Mouse (Mus musculus) forebrain, embryonic 16.5 days (tissue): ENCODE measurements at regions not wholly inside any gene's neighbourhood (a gene's known extent, or its start where the extent isn't known, plus 50 kb on each side); places are given as distances from the start of the nearest gene placed in this dataset.

ENCODE experiments used
- ATAC-seq: fragments of 200-750 bp; cut with Nextera tagmentation; 2 replicates; pipeline ENCODE4 v1.8.0; 2017; ENCODE audit warnings: mild to moderate bottlenecking, moderate library complexity
- H3K27ac ChIP-seq: fragments of 300-500 bp; sonication (generic); 2 replicates; pipeline ENCODE4 v1.5.1; 2014; ENCODE audit warnings: low read length, control low read depth
- H3K27me3 ChIP-seq: fragments of 300-500 bp; sonication (generic); replicated peaks from 2 replicates; pipeline ENCODE4 v1.6.1; 2014; ENCODE audit warnings: low read length; ENCODE audit not compliant: control insufficient read depth, insufficient read depth
- H3K36me3 ChIP-seq: fragments of 300-500 bp; sonication (generic); 2 replicates; pipeline ENCODE4 v1.6.1; 2014; ENCODE audit not compliant: control insufficient read depth, insufficient read depth
- H3K4me1 ChIP-seq: fragments of 300-500 bp; sonication (generic); replicated peaks from 2 replicates; pipeline ENCODE4 v1.6.1; 2014; ENCODE audit warnings: low read length; ENCODE audit not compliant: control insufficient read depth, insufficient read depth
- H3K4me2 ChIP-seq: fragments of 300-500 bp; sonication (generic); 2 replicates; pipeline ENCODE4 v1.6.1; 2014; ENCODE audit warnings: mild to moderate bottlenecking, low read length, control low read depth
- H3K4me3 ChIP-seq: fragments of 300-500 bp; sonication (generic); replicated peaks from 2 replicates; pipeline ENCODE4 v1.5.1; 2014; ENCODE audit warnings: mild to moderate bottlenecking, low read length, control low read depth
- H3K9ac ChIP-seq: fragments of 300-500 bp; sonication (generic); replicated peaks from 2 replicates; pipeline ENCODE4 v1.6.1; 2014; ENCODE audit warnings: low read depth, low read length, control low read depth
- H3K9me3 ChIP-seq: fragments of 300-500 bp; sonication (generic); 2 replicates; pipeline ENCODE4 v1.6.1; 2016; ENCODE audit warnings: low read length; ENCODE audit not compliant: control insufficient read depth
- WGBS: fragments of 180-500 bp; shearing (Covaris S2); extraction: QIAGEN DNeasy Blood & Tissue Kit; methylation state at CpG from one replicate; pipeline ENCODE4 v1.1.7; 2014; 5-methylcytosine and 5-hydroxymethylcytosine counted together

DNA sequence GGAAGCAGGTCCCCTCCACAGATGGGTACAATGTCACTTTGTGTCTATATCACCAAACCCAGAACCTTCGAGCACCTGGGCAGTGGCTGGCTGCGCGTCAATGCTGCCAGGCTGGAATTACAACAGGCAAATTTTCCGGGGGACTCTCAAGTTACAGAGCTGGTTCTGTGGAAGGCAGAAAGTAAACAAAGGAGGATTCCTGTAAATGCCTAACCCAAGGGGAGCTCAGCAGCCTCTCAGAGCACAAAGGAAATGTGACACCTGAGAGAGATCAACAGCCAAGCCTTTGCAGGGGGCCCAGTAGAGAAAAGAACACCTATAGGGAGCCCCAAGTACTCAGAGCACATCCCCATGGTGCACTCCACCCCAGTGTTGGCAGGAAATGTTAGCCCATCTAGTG, 70.7 kb downstream of the Setd4 start:
- WGBS: 25% methylated on average over 4 of the region's 4 CpGs
- Histone ChIP-seq H3K27me3 (no peaks in the 10 kb centered on the region), H3K27ac (no peak overlapping the region), H3K4me3 (no peak overlapping the region), H3K9me3 (no peaks in the 10 kb centered on the region), H3K4me1 (no peaks in the 10 kb centered on the region), H3K4me2 (no peak overlapping the region), H3K36me3 (no peaks in the 10 kb centered on the region), H3K9ac (no peak overlapping the region)
- ATAC-seq: no peak

DNA sequence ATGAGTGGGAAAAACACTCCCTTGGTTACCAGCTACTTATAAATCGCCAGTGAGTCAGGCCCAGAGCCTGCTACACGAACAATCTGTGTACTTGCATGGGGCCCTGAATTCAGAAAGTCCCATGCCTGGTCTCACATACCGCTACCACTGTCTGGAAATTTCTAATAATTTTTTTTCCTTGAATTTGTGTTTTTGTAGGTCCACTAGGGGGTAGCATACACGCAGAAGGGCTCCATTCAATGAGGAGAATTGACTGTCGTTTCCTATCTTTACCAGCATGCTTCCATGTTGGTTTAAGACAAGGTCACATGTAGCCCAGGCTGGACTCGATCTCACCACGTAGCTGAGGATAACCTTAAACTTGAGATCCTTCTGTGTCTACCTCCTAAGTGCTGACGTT, 71.9 kb downstream of the Setd4 start:
- 82% methylated on average over 8 of the region's 8 CpGs for WGBS
- H3K4me3 ChIP-seq: no peak overlapping the region

DNA sequence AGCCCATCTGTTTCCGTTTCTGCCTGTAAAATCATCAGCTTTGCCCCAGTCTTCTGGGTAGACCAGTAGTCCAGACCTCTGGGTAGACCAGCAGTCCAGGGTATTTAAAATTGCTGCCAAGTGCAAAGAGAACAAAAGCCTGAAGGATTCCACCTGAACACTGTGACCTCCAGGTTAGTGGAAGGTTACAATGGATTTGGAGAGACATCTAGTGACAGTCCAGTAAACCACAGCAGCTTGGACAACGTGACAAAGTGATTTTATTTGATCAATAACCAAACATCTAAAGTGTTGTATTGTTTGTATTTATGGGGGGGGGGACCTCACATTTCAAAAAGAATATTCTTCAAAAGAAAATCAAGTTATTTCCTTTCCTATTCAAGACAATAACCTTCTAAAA, 81.4 kb downstream of the Setd4 start:
- no peaks in the 10 kb centered on the region for H3K36me3 ChIP-seq
- WGBS: 80% methylated on average over 2 of the region's 2 CpGs
- no peak for ATAC-seq
- H3K9ac ChIP-seq: no peak overlapping the region
- no peak overlapping the region for H3K4me2 ChIP-seq
- H3K4me1 ChIP-seq: no peaks in the 10 kb centered on the region
- H3K9me3 ChIP-seq: no peaks in the 10 kb centered on the region
- H3K4me3 ChIP-seq: no peak overlapping the region
- H3K27me3 ChIP-seq: no peaks in the 10 kb centered on the region
- H3K27ac ChIP-seq: no peak overlapping the region

More for the DNA sequence above, 71.9 kb downstream of the Setd4 start:
- Histone ChIP-seq H3K27me3 (no peaks in the 10 kb centered on the region), H3K4me2 (no peak overlapping the region), H3K36me3 (no peaks in the 10 kb centered on the region), H3K27ac (no peak overlapping the region), H3K9me3 (no peaks in the 10 kb centered on the region), H3K4me1 (no peaks in the 10 kb centered on the region), H3K9ac (no peak overlapping the region)
- no peak for ATAC-seq

DNA sequence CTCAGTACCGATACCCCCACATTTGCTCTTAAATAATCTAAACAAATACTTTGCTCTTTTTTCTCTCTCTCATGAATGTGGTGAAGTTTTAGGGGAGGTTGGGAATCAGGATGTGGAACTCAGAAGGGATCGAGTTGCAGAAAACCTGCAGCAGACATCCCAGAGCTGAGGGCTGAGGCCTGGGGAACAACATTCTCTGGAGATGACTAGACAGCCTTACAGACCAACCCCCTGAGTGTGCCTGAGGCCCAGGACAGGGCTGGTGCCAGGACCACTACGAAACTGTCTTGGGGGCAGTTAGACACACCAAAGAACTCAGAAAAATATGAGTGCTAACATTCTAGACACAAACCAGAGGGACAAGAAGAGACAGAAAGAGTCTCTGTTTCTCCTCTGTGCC, 83.4 kb downstream of the Setd4 start:
- H3K4me3 ChIP-seq: no peak overlapping the region
- no peak for ATAC-seq
- no peak overlapping the region for H3K4me2 ChIP-seq
- no peak overlapping the region for H3K27ac ChIP-seq
- no peaks in the 10 kb centered on the region for H3K27me3 ChIP-seq
- no peaks in the 10 kb centered on the region for H3K9me3 ChIP-seq
- 92% methylated on average over 3 of the region's 3 CpGs for WGBS
- H3K9ac ChIP-seq: no peak overlapping the region
- H3K36me3 ChIP-seq: no peaks in the 10 kb centered on the region
- peaks cover 6% of the 10 kb centered on the region for H3K4me1 ChIP-seq

DNA sequence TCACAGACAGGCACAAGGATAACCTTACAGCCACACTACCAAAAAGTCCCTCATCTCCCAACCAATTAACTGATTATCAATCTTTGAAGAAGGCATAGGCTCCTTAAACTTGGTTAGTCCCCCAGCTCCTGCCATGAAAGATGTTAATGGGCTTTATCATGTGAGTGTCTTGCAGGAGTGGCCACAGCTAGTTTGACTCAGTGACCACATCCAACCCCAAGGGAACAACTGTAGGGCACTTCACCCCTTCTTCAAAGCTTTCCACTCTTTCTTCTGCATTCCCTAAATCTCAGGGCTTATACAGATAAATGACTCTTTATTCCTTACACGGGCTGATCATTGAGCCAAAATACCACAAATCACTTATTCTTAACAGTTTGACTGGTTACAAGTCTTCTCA, 85.2 kb downstream of the Setd4 start:
- Histone ChIP-seq H3K4me1 (peaks cover 6% of the 10 kb centered on the region), H3K4me3 (no peak overlapping the region), H3K36me3 (no peaks in the 10 kb centered on the region), H3K9me3 (no peaks in the 10 kb centered on the region), H3K27ac (no peak overlapping the region), H3K4me2 (no peak overlapping the region), H3K27me3 (no peaks in the 10 kb centered on the region), H3K9ac (no peak overlapping the region)
- no peak for ATAC-seq
- 90% methylated on average over 1 of the region's 1 CpGs for WGBS

DNA sequence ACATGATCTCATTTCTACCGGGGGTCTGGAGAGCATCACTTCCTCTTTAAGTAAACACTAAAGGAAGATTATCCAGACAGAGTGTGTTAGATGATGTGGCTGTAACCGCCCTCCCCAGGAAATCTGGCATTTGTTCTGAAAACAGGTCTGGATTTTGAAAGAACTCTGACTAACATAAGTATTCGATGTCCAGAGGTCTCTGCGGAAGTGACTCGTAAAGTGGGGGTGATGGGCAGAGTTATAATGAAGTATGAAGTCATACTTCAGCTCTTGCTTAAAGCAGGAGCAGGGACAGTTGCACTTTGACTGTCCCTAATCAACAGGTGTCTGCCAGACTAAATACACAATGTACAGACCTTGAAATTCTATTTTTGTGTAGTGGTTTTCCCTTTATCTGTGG, 87.1 kb downstream of the Setd4 start:
- H3K4me3 ChIP-seq: no peak overlapping the region
- H3K27ac ChIP-seq: no peak overlapping the region
- peaks cover 6% of the 10 kb centered on the region for H3K4me1 ChIP-seq
- H3K36me3 ChIP-seq: no peaks in the 10 kb centered on the region
- no peaks in the 10 kb centered on the region for H3K9me3 ChIP-seq
- no peak overlapping the region for H3K9ac ChIP-seq
- ATAC-seq: no peak
- 87% methylated on average over 5 of the region's 5 CpGs for WGBS
- H3K4me2 ChIP-seq: no peak overlapping the region
- no peaks in the 10 kb centered on the region for H3K27me3 ChIP-seq

DNA sequence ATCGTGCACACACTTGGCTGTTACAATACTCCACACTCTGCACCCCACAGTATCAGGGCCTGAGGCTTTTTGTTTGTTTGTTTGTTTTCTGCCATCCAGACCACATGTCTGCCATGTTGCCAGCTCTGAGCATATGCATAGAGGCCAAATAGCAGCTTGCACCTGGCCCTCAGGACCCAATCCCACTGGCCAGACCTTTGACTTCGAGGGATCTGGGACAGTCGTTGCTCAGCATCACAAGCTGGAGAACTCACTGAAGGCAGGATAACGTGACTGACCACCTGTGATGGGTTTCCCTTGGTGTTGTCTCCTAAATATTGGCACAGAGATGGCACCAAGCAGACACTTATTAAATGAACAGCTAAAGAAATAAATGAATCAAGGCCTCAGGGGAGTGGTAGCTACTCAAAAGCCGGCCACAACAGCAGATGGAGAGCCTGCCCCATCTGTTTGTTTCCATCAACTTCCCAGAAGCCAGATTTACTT, 88.4 kb downstream of the Setd4 start:
- no peak overlapping the region for H3K4me3 ChIP-seq
- peak; percentile 79; the same call in 1 of the 2 replicates for ATAC-seq
- no peak overlapping the region for H3K27ac ChIP-seq
- no peak overlapping the region for H3K4me2 ChIP-seq
- H3K27me3 ChIP-seq: no peaks in the 10 kb centered on the region
- peaks cover 6% of the 10 kb centered on the region for H3K4me1 ChIP-seq
- no peaks in the 10 kb centered on the region for H3K36me3 ChIP-seq
- H3K9me3 ChIP-seq: no peaks in the 10 kb centered on the region
- H3K9ac ChIP-seq: no peak overlapping the region
- WGBS: 44% methylated on average over 5 of the region's 5 CpGs

DNA sequence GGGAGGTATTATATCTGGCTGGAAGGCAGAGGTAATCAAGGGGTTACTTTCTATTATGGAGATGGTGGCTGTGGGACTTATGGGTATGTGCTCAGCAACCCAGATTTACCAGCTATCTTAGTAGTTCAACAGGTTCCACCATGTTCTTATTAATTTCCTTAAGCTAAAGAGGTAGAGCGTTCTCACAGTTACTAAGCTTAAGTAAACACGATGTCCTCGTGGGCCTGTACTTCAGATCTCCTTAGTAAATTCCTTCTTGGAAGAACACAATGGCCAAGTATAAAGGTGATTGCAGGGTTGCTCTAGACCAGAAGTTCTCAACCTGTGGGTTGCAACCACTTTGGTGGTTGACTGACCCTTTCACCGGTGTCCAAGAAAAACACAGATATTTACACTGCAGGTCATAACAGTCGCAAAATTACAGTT, 90.2 kb downstream of the Setd4 start:
- 95% methylated on average over 5 of the region's 5 CpGs for WGBS
- peaks cover 6% of the 10 kb centered on the region for H3K4me1 ChIP-seq
- no peak overlapping the region for H3K9ac ChIP-seq
- no peak overlapping the region for H3K4me2 ChIP-seq
- no peaks in the 10 kb centered on the region for H3K36me3 ChIP-seq
- H3K4me3 ChIP-seq: no peak overlapping the region
- H3K27me3 ChIP-seq: no peaks in the 10 kb centered on the region
- H3K9me3 ChIP-seq: no peaks in the 10 kb centered on the region
- no peak for ATAC-seq
- no peak overlapping the region for H3K27ac ChIP-seq

DNA sequence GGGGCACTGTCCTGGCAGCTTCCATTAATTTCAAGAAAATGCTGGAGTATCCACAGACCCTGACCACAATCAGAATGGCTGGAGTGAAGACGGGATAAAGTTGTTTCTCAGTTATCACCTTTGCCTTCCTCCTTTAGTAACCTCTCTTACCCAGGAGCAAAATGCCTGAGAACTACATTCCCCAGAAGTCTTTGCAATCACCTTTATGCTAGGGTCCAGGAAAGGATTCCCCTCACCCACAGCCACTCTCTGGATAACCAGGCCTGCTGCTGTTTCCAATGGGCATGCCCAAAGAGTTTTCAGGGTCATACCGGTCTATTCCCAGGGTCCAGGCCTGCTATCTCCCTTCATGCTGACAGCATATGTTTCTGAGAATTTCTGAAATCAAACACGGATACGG, 91.9 kb downstream of the Setd4 start:
- Histone ChIP-seq H3K4me1 (peaks cover 6% of the 10 kb centered on the region), H3K4me3 (no peak overlapping the region), H3K9ac (no peak overlapping the region), H3K27ac (no peak overlapping the region), H3K9me3 (0 out of 2 replicates have a peak, but pooled peaks cover 2% of the 10 kb centered on the region), H3K4me2 (no peak overlapping the region), H3K36me3 (no peaks in the 10 kb centered on the region), H3K27me3 (no peaks in the 10 kb centered on the region)
- WGBS: 81% methylated on average over 4 of the region's 4 CpGs
- ATAC-seq: no peak

DNA sequence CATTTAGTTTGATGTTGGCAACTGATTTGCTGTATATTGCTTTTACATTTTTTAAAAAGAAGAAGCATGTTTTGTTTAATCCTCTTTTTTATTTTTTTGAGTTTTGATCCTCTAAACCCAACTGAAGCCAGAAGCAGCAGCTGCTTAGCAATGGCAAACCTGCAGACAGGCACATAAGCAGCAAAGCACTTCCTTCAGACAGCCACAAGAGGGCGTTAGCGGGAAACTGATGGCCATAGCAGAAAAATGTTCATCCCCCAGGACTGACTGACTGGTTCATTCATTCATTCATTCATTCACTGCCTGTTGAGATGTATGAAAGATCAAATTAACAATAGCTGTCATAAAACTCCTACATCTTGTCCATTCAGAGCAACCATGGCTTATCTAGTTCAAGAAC, 92.3 kb downstream of the Setd4 start:
- no peak overlapping the region for H3K4me2 ChIP-seq
- H3K36me3 ChIP-seq: no peaks in the 10 kb centered on the region
- no peak overlapping the region for H3K9ac ChIP-seq
- H3K4me1 ChIP-seq: peaks cover 3% of the 10 kb centered on the region
- H3K9me3 ChIP-seq: peaks cover 3% of the 10 kb centered on the region; the same call in 1 of the 2 replicates
- ATAC-seq: no peak
- 0% methylated on average over 2 of the region's 2 CpGs for WGBS
- H3K4me3 ChIP-seq: no peak overlapping the region
- no peaks in the 10 kb centered on the region for H3K27me3 ChIP-seq
- H3K27ac ChIP-seq: no peak overlapping the region
